Mouse (Mus musculus) heart, adult 11 months (tissue): ENCODE results near the gene Eif4b.

Experiments used
- DNase-seq: peaks from one replicate; pipeline ENCODE4 v3.0.0; 2022

Eif4b gene

GRCm38 (mm10) chr15:102073559-102074069 lies at the start of gene Eif4b:
Eif4b (plus strand) TSS chr15:102073773.
- DNase-seq = peak; percentile 100

- no peak for DNase-seq
Observed at GRCm38 (mm10) chr15:102023888-102024287, 49.7 kb upstream of the Eif4b start.

DNA sequence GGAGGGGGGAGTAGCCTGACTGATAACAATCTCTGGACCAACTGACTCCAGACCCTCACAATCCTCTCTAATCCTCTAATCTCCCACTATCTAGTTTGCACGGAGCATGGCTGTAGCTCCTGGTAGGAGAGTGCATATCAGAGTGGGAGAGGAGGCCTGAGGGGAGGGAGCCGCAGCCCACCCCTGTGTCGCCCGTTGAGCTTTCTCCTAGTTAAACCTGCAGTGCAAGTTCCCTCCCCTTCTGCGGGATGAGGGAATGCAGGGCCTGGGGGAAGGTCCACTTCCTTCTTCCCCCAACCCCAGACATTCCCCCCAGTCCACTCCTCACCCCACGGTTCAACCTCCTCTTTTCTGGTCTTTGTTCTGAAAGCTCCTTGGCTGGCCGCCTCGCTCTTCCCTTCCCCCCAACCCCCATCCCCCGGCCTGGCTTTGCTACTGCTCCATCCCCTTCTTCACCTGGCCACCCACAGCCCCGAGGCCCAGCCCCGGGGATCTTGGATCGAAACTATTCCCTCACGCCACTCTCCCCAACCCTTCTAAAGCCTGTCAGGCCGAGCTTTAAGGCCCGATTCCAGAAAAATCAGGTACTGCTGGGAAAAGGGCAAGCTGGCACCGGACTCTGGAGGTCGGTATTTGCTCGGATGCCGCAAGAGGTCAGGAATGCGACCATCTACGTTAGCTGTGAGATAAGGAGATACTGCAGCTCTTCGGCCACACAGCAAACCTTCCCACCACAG lies 48.3 kb upstream of the Eif4b start:
- no peak for DNase-seq

- DNase-seq = no peak
Observed at GRCm38 (mm10) chr15:102026430-102026829, 47.1 kb upstream of the Eif4b start.

- DNase-seq = no peak
Observed at GRCm38 (mm10) chr15:102028040-102028439, 45.5 kb upstream of the Eif4b start, which contains the start of gene Krt18. Krt18 (plus strand) TSS chr15:102028180.

DNA sequence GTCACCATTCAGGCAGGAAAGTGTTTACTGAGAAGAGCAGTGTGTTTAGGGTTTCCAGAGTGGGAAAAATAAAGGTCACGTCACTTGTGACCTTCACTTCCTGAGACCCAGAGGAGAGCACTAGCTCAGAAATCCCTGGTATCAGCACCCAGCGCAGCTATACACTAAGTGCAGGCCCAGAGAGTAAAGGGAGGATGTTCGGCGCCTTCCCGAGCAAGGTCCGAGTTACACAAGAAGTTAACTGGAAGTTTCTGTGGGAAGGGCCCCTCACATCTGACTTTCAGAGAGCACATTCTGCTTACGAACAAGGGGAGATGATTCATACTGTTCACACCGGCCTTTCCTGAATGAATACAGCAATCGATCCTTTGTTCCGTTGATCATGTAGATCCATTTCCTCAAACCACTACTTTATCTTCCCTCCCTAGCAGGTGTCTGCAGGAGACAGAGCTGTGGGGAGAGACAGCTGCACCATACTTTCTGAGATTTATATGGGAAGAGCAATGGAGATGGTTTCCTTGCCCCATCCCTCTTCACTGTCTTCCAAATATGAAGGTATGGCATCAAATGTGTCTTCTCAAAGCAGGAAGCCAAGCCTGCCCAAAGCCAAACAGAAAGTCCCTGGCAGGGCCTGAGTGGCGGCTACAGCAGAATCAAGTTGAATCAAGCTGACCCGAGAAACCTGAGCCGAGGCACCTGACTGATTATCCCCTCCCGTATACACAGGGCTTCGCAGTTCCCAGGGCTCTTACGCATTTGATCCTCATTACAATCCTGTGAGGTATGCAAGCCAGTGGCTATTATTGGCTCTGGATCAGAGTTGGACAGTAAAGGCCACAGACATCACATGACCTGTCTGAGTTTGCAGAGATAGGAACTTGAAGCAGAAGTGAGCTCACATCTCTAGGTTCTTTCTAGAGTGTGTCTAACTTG lies 39.2 kb upstream of the Eif4b start:
- DNase-seq = peak; percentile 82

GRCm38 (mm10) chr15:102040277-102040676 lies 33.3 kb upstream of the Eif4b start:
- peak; percentile 23 for DNase-seq

- DNase-seq = peak; percentile 87
Observed at GRCm38 (mm10) chr15:102041951-102042350, 31.6 kb upstream of the Eif4b start.

DNA sequence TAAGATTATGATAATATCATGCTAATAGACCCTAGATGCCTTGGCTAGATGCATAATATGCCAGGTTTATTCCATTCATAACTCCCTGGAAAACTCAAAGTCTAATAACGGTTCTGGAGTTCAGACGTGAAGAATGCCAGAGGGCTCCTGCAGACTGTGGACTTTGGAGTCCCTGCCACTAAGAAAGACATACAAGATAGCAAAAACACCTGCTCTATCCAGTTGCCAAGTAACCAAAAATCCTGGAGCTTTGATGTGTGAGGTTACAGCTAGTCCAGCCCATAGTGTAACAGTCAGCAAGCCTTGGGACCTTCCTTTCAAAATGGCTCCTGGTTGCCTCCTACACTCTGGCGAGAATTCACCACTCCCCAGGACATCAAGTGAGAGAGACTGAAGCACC lies 28.8 kb upstream of the Eif4b start:
- no peak for DNase-seq

GRCm38 (mm10) chr15:102045691-102046090 lies 27.9 kb upstream of the Eif4b start:
- peak; percentile 78 for DNase-seq

DNA sequence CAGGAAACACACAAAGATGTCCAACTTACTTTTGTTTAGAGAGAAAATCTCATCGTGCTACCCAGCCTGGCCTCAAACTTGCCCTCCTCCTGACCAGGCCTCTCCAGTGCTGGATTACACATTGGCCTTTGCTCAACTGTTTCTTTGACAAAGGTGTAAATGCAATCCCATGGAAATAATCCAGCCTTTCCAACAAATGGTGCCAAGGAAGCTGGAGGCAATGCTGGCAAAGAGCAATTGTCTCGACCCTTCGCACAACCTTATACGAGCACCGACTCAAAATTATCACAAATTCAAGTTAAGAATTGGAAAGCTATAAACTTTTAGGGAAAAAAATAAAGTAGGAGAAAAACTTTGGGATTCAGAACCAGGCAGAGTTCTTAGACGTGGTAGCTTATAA lies 25.6 kb upstream of the Eif4b start:
- peak; percentile 55 for DNase-seq

- DNase-seq = no peak
Observed at GRCm38 (mm10) chr15:102049871-102050270, 23.7 kb upstream of the Eif4b start.

DNA sequence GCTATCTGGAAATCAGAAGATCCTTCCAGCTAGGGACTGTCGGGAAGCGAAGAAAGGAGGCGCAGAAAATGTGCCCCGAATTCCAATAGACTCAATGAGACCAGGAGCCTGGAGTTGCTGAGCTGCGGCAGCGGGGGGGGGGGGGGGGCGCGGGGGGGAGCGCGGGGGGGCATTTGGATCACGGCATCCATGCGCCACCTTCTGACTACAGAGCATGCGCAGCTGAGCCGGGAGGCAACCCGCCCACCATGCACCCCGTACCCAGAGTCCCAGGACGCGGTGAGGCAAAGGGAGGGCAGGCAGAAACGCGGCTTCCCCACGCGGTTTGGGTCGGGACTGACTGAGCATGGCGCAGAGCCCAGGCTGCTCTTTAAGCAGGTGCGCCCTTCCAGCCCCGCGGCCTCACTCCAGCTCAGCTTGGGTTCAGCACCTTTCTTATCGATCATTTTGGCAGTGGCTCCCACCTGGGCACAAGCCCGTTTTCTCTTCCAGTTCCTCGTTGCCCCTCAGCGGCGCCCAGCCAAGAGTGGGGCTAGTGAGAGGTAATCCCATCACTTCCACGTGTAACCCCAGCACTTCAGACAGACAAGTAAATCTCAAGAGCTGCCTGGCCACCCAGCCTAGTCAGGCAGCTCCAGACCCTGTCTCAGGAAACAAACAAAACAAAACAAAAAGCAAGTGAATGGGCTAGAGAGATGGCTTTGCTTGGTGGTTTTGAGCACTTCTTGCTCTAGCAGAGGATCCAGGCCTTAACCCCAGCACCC lies 21.5 kb upstream of the Eif4b start:
- peak; percentile 93 for DNase-seq

DNA sequence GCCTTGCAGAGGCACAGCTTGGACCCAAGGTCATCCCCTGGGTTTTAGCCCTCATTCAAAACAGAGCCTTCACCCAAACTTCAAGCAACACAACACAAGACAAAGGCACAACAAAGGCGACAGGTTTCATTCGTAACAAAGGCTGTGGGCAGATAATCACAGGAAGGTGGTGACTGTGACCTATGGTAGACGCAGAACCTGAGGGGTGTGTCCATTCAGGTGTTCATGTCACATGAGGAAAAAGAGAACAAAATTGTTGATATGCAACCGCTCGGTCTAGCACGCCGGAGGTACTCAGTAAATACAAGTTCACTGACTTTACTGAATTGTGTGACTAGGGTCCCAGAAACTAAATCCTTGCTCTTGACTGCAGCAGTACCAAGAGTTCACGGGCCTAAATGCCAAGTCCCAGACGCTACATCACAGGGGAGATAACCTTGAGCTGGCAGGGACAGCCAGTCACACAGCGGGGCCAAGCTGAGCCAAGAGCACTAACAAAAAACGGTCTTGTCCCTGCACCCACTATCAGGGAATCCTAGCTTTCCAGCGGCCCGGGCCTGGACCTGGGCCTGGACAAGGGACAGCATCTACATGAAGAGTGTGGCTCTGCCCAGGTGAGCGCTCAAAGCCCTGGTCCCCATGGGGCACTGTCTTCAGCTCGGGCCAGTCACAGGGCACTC lies 16.9 kb upstream of the Eif4b start:
- DNase-seq = peak; percentile 91

- peak; percentile 98 for DNase-seq
Observed at GRCm38 (mm10) chr15:102065661-102066325, 7.8 kb upstream of the Eif4b start.

DNA sequence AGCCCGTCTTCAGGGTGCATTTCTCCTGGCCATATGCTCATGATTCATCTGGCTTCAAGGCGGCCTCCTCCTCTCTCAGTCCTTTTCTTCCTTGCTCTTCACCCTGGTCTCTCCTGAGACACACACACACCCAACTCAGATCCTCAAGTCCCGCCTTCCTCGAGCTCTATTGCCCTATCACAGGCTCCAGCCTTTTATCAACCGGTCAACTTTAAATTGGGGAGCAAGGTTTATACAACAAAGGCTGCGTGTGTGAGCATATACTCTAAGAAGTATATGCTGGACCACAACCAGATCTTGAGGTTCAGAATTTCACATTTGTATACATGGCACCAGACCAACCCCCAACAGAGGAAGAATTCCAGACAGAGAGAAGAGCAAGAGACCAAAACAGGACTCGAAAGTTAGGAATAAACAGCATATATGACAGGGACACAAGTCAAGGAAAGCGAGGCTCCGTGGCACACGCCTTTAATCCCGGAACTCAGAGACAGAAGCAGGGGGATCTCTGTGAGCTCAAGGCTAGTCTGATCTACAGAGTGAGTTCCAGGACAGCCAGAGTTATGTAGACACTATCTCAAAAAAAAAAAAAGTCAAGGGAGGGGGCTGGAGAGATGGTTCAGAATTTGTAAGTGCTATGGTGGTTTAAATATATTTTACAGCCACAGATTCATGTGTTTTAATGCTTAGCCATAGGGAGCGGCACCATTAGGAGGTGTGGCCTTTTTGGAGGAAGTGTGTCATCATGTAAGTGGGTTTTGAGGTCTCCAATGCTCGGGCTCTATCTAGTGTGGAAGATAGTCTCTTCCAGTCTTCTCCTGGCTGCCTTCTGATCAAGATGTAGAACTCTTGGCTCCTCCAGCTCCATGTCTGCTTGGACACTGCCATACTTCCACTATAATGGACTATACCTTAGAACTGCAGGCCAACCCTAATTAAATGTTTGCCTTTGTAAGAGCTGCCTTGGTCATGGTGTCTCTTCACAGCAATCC lies 2.8 kb upstream of the Eif4b start:
- DNase-seq = no peak

DNA sequence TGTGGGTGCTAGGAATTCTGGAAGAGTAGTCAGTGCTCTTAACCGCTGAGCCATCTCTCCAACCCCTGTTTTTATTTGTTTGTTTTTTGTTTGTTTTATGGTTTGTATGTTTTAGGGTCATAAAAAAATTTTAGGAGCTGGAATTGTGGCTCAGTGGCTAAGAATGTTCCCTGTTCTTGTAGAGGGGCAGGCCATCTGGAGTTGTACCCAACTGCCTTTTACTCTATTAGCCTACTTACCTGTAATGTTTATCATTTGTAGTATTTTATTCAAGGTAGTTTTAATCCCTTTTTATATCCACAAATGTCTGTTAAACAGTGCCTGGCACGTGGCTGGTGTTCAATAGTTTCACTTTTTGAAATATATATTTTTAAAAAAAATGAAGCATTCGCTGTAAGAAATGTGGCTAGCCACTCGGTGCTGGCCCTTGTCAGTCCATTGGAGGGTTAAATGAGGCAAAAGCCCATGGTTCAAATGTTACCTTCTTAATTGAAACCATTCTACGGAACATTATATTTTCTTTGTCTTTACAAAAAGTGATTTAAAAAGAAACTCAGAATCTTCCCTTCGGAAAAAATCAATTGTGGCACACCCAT lies 512 bp upstream of the Eif4b start:
- no peak for DNase-seq

- peak; percentile 98 for DNase-seq
Observed at GRCm38 (mm10) chr15:102074070-102074731, 628 bp downstream of the Eif4b start.

GRCm38 (mm10) chr15:102074876-102075585 lies 1.5 kb downstream of the Eif4b start:
- no peak for DNase-seq
